Mouse (Mus musculus): Measurements from ENCODE around the gene Scrn3.
A peak's percentile ranks its signal among the peaks of the same experiment; 100 is the strongest.

The Scrn3 gene

DNA sequence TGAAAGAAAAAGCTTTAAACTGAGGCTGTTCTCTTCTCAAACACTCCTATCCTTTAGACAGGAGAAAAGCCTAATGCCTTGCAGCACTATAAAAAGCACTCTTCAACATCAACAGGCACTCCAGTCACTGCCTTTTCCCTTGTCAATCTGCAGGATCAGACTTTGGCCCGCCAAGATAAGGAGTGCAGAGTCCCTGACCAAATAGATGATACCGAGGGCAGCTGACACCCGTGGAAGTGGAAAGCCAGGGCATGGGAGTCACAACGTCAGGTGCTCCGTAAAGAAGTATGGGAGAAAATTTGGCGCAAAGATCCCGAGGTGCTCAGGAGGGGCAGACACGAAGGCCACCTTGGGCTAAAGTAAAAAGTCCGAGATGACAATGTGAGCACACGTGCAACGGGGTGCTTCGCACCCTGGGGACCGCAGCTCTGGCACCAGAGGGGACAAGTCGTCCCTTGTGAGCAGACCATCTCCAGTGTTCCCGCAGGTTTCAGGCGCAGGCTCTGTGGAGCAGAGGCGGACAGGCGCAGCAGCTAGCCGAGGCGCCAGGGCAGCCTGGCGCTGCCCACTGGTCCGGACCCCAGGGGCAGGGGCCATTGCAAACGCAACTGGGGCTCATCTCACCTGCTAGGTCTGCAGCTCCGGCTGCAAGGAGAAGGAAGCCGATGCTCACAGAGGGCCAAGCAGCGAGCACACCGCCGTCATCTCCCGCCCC lies 73.4 kb downstream of the Scrn3 start:
- DNase-seq (ENCODE audit: low spot score in 2 of 2): peak; percentile 7 to 12

- peak; percentile 94 to 98 for DNase-seq (ENCODE audit: low spot score in 2 of 2)
Measured at GRCm38 (mm10) chr2:73386356-73387046, 74.1 kb downstream of the Scrn3 start, which contains the start of gene Gpr155. Gene Gpr155 (minus strand): TSS chr2:73386572.

Data from frontal cortex, postnatal 25 days (tissue).